Mouse (Mus musculus) forebrain, embryonic 10.5 days (tissue): Measurements from ENCODE around the gene Ugt1a9. TPM values are rescaled to one million over a fixed set of nuclear protein-coding genes. Genes with fewer than 3 reads are reported as not detected.

Experiments used
- DNase-seq: peaks from one replicate; pipeline ENCODE4 v3.0.0-alpha.2; 2017; ENCODE audit warnings: low spot score; ENCODE audit errors: extremely low spot score
- H3K27ac ChIP-seq: fragments of 300-500 bp; sonication (generic); 2 replicates; pipeline ENCODE4 v1.5.1; 2016; ENCODE audit warnings: mild to moderate bottlenecking
- H3K27me3 ChIP-seq: fragments of 300-500 bp; sonication (generic); 2 replicates; pipeline ENCODE4 v1.6.1; 2016; ENCODE audit warnings: mild to moderate bottlenecking; ENCODE audit not compliant: poor library complexity, severe bottlenecking
- H3K36me3 ChIP-seq: fragments of 300-500 bp; sonication (generic); replicated peaks from 2 replicates; pipeline ENCODE4 v1.6.1; 2016; ENCODE audit warnings: mild to moderate bottlenecking, moderate library complexity
- H3K4me1 ChIP-seq: fragments of 300-500 bp; sonication (generic); 2 replicates; pipeline ENCODE4 v1.6.1; 2016
- H3K4me3 ChIP-seq: fragments of 300-500 bp; sonication (generic); 2 replicates; pipeline ENCODE4 v1.5.1; 2016; ENCODE audit warnings: mild to moderate bottlenecking, moderate library complexity
- H3K9me3 ChIP-seq: fragments of 300-500 bp; sonication (generic); 2 replicates; pipeline ENCODE4 v1.6.1; 2016; ENCODE audit warnings: mild to moderate bottlenecking, moderate library complexity
- WGBS: fragments of 180-500 bp; shearing (Covaris S2); methylation state at CpG from one replicate; pipeline ENCODE4 v1.1.7; 2016; 5-methylcytosine and 5-hydroxymethylcytosine counted together
- polyA plus RNA-seq: library from polyadenylated mRNA; unstranded; fragments of >200 nt; fragmentation: Nextera tagmentation; extraction: Ambion mirVana; gene quantifications from 2 replicates; pipeline ENCODE4 v1.2.1, GENCODE M21; 2016

Ugt1a9 gene
- polyA plus RNA-seq, 1 experiment from 2014 or later, result not detected

DNA sequence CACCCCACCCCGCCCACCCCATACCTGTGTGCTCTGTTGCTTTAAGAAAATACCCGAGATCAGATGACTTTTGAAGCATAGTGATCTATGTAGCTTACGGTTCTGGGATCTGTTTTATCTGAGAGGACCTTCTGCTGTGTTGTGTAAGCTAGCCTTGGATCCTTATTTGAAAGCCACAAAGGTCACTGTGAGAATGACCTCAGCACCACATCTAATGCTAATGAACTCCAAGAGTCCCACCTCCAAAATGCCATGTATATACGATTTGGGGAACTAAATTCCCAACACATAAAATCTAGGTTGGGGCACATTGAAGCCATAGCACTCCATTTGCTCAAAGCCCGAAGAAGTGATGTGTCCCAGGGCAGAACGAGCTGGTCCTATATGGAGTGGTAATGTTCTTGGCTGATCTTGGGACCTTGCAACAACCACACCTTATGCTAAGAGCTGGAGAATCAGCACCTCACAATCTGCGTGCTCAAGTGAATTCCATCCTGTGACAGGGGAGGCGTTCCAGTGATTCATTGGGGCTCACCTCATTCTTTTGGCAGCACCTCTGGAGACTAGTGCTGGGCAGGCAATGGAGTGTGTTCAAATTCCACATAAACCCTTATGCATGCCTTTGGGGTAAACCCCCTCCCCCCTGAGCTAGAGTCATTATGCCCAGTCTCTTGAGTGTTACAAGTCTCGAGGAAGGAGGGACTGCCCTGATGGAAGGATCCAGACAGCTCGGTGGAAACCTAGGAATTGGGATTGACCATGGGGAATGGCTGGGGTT is 186.5 kb downstream of the Ugt1a9 start:
- Histone ChIP-seq H3K27me3 (no peaks in the 10 kb centered on the region), H3K4me1 (no peaks in the 10 kb centered on the region), H3K27ac (no peak overlapping the region), H3K9me3 (peaks cover 100% of the 10 kb centered on the region), H3K36me3 (peaks cover 29% of the 10 kb centered on the region), H3K4me3 (no peak overlapping the region)
- 82% methylated on average over 10 of the region's 10 CpGs for WGBS
- no peak for DNase-seq

DNA sequence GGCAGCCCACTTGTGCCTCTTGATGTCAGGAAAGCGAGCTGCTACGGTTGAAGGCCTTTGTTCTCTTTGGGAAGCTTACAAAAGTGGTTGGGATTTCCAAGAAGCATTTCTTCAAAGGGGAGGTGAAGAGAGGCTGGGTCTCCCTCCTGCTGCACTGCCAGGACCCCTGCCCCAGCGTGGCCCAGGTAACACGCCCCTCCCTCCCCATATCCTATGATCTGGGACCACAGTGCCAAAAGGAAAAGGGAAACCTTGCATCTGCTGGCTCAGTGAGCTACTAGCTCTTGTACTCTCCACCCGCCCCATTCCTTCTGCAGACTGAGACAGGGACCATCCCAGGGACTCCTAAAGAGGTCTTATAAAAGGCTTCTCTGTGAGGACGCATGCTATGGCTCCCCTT is 187.1 kb downstream of the Ugt1a9 start:
- 82% methylated on average over 6 of the region's 6 CpGs for WGBS
- Histone ChIP-seq H3K4me3 (no peak overlapping the region), H3K27me3 (no peaks in the 10 kb centered on the region), H3K27ac (no peak overlapping the region), H3K36me3 (peaks cover 35% of the 10 kb centered on the region), H3K9me3 (peaks cover 100% of the 10 kb centered on the region), H3K4me1 (no peaks in the 10 kb centered on the region)
- DNase-seq, result no peak

DNA sequence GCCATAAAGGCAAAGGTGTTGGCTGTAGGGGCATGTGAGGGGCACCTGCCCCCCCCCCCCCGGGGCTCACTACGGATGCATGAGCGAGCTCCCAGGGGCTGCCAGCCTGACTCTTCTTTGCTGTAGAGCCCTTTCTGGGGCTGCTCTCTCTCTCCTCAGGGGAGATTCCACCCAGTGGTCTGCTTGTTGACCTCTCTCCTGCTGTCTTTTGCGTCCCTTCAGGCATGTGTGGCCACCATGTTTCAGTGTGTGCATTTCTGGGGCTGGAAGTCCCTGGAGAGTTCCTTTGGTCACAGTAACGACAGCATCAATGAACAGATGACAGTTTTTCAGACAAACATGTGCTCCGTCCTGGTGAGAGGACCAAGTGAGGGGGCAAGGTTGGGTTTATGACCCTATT is 187.8 kb downstream of the Ugt1a9 start:
- no peaks in the 10 kb centered on the region for H3K4me1 ChIP-seq
- WGBS, result 73% methylated on average over 6 of the region's 6 CpGs
- no peaks in the 10 kb centered on the region for H3K27me3 ChIP-seq
- no peak overlapping the region for H3K4me3 ChIP-seq
- peaks cover 100% of the 10 kb centered on the region for H3K9me3 ChIP-seq
- no peak for DNase-seq
- H3K27ac ChIP-seq, result no peak overlapping the region
- H3K36me3 ChIP-seq, result peaks cover 42% of the 10 kb centered on the region

DNA sequence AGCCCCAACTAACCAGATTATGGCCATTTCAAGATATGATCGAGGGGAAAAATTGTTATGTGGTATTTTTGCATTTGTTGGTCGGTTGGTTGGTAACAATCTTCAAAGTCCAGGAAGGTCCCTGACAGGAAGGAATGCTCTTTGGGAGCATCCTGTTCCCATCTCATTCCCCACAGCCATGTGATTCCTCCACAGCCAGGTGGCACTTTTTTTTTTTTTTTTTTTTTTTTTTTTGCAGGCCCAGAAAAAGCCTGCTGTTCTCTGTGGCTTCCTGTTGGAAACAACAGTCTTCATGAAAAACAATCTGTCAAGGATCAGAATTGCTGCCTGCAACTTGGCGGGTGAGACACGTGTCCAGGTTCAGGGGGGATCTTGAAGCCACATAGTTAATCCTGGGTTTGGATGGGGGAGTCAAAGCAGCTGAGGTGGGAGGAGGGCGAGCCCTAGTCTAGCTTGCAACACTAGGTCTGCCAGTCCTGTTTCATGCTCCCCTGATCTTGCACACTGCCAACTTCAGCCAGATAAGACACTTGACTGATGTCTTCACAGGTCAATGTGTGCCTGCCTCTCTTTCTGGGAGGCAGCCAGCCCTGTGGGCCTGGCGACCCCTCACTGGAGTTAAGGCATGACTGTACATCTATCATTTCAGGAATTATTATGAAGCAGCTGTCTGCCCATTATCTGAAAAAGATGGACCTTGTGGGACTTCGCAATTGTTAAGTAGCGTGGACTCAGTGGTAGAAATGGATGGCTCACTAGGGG is 188.5 kb downstream of the Ugt1a9 start:
- Histone ChIP-seq H3K27ac (no peak overlapping the region), H3K4me3 (no peak overlapping the region), H3K36me3 (peaks cover 49% of the 10 kb centered on the region), H3K9me3 (peaks cover 100% of the 10 kb centered on the region), H3K4me1 (no peaks in the 10 kb centered on the region), H3K27me3 (no peaks in the 10 kb centered on the region)
- no peak for DNase-seq
- WGBS, result 80% methylated on average over 8 of the region's 8 CpGs

DNA sequence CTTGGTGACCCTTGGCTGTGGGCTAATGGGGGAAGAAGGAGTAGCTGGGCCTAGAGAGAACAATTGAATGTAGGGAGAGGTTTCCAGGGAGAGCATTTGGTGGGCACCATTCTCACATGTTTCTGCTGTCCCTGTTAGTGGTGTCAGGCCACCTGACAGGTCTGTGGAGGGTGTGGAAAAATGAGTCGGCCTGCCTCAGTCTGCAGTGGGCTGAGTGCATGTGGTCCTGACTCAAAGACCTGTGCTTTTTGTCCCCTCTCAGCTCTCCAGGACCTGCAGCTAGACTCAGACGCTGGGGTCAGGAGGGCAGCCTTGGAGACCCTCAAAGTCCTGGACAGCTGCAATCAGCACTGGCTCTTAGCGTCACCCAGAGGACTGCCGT is 189.0 kb downstream of the Ugt1a9 start:
- WGBS, result 81% methylated on average over 4 of the region's 4 CpGs
- no peaks in the 10 kb centered on the region for H3K4me1 ChIP-seq
- H3K4me3 ChIP-seq, result no peak overlapping the region
- no peak for DNase-seq
- H3K36me3 ChIP-seq, result peaks cover 54% of the 10 kb centered on the region
- H3K27ac ChIP-seq, result no peak overlapping the region
- H3K9me3 ChIP-seq, result peaks cover 100% of the 10 kb centered on the region
- no peaks in the 10 kb centered on the region for H3K27me3 ChIP-seq

DNA sequence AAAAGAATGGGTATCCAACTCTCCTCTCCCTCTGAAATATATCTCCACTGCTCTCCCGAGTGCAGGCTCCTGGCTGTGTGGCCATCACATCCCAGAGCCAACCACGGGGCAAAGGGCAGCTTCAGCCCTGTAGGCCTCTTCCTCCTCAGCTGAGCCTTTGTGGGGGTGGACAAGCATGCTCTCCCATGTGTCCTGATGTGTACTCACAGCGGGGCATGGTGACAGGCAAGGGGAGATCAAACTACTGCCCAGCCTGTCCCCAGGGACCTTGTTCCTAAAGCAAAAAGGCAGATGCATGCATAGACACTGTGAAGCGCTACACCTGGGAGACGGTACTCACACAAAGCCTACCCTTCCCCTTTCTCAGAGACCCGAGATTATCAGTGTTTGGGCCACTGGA is 189.5 kb downstream of the Ugt1a9 start:
- DNase-seq, result no peak
- 87% methylated on average over 6 of the region's 6 CpGs for WGBS
- peaks cover 59% of the 10 kb centered on the region for H3K36me3 ChIP-seq

DNA sequence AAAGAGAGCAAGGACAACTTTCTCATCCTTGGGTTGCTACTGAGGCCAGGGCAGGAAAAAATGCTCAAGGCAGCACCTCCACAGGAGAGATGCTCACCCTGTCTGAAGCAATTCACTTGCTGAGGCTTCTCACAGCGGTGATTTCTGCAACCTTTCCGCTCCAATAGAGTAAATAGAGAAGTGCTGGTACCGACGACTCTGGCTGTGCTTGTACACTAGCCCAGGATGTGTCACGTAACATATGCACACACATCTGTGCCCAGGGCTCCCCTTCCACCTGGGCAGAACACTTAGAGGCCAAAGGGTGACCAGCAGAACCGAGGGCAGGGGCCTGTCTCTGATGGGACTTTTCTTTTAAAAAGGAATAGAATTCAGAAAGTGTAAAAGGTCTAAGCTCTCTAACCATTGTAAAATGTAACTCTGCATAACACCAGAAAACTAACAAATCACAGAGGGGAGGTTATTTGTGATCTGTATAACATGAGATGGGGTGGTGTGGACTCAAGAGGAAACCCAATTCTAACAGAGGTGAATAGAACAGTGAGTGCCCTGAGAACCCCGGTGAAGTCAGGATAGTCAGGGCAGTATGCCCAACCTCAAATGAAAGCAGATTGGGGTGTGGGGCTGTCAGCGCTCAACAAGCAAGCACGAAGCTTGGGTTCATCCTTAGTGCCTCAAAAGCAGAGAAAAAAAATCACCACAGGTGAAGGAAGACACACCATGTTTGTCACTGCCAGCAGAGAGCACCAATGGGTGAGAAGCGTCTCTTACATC is 190.2 kb downstream of the Ugt1a9 start:
- H3K36me3 ChIP-seq, result peaks cover 66% of the 10 kb centered on the region
- no peak overlapping the region for H3K4me3 ChIP-seq
- H3K4me1 ChIP-seq, result no peaks in the 10 kb centered on the region
- peaks cover 100% of the 10 kb centered on the region for H3K9me3 ChIP-seq
- WGBS, result 86% methylated on average over 10 of the region's 10 CpGs
- no peak overlapping the region for H3K27ac ChIP-seq
- no peak for DNase-seq
- H3K27me3 ChIP-seq, result no peaks in the 10 kb centered on the region

More for the DNA sequence above, 189.5 kb downstream of the Ugt1a9 start:
- Histone ChIP-seq H3K27me3 (no peaks in the 10 kb centered on the region), H3K9me3 (peaks cover 100% of the 10 kb centered on the region), H3K27ac (no peak overlapping the region), H3K4me3 (no peak overlapping the region), H3K4me1 (no peaks in the 10 kb centered on the region)

DNA sequence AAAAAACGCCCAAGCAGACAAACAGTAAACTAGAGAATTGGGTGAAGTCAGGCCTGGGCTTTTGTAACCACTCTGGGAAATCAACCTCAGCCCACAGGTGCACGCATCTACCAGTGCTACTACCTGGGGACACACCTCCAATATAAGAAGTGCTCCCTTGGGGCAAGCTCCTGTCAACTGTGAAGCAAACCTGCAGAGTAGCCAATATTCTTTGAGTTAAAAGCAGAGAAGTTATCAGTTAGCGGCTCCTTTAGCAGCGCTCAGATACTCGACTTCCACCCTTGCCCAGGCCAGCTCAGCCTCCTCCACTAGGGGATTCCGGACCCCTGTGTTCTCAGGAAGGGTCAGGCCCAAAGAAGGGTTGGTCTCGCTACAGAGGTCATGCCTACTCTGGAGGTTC is 191.1 kb downstream of the Ugt1a9 start:
- no peaks in the 10 kb centered on the region for H3K4me1 ChIP-seq
- H3K27me3 ChIP-seq, result no peaks in the 10 kb centered on the region
- peaks cover 99% of the 10 kb centered on the region for H3K9me3 ChIP-seq
- peaks cover 75% of the 10 kb centered on the region for H3K36me3 ChIP-seq
- WGBS, result 89% methylated on average over 7 of the region's 7 CpGs
- no peak for DNase-seq
- no peak overlapping the region for H3K27ac ChIP-seq
- H3K4me3 ChIP-seq, result no peak overlapping the region

DNA sequence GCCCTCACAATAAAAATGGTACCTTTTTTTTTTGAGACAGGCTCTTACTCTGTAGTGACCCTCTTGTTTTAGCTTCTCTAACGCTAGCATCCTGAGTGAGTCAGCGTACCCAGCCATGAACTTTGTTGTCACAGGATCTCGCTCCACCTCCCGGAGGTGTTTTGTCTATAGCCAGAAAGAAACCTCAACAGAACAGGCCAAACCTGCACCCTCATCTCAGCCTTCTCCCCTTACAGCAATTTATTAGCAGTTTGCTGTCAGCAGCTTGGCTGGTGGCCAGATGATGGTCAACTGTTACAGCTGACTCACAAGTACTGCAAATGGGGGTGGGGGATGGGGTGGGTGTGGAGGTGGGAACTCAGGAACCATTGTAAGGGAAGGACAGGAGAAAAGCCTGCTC is 191.7 kb downstream of the Ugt1a9 start:
- no peak for DNase-seq
- H3K27ac ChIP-seq, result no peak overlapping the region
- H3K36me3 ChIP-seq, result peaks cover 80% of the 10 kb centered on the region
- no peak overlapping the region for H3K4me3 ChIP-seq
- H3K4me1 ChIP-seq, result no peaks in the 10 kb centered on the region
- H3K9me3 ChIP-seq, result peaks cover 99% of the 10 kb centered on the region
- H3K27me3 ChIP-seq, result no peaks in the 10 kb centered on the region
- WGBS, result 89% methylated on average over 4 of the region's 4 CpGs

DNA sequence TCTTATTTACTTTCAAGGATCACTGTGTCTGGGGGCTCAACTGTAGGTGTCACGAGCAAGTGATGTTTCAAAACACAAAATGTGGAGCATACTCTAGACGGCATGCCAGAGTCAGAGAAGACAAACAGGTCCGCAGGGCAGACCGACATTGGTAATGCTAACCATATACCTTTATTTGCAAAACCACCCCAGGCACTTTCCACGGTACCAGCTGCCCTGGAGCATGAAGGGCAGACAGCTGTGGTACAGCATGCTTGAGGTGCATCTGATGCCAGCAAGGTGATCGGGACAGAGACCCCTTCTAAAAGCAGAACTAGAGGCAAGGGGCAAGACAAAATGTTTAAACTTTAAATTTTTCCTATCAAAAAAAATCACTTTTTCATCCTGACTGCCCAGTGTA is 192.4 kb downstream of the Ugt1a9 start:
- Histone ChIP-seq H3K4me3 (no peak overlapping the region), H3K4me1 (no peaks in the 10 kb centered on the region), H3K36me3 (peaks cover 88% of the 10 kb centered on the region), H3K9me3 (peaks cover 99% of the 10 kb centered on the region), H3K27ac (no peak overlapping the region), H3K27me3 (no peaks in the 10 kb centered on the region)
- no peak for DNase-seq
- WGBS, result 78% methylated on average over 6 of the region's 6 CpGs

DNA sequence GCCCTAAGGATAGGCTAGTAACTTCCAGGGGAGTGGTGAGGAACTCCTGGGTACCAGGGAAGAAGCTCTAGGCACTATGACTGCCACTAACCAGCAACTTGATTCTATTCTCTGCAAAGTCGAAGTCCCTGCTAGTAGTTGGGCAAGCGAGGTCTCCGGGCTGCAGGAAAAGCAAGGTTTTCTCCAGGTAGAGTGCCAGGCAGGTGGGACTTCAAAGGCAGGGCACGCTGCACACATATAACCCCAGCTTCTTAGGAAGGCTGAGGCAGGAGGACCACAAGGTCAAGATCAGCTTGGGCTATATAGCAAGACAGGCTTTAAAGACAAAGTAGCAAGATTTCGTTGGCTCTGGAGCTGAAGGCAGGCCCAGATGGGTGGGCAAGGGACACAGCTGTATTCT is 193.2 kb downstream of the Ugt1a9 start:
- Histone ChIP-seq H3K4me1 (no peaks in the 10 kb centered on the region), H3K9me3 (peaks cover 96% of the 10 kb centered on the region), H3K4me3 (no peak overlapping the region), H3K27me3 (no peaks in the 10 kb centered on the region), H3K27ac (no peak overlapping the region), H3K36me3 (peaks cover 96% of the 10 kb centered on the region)
- DNase-seq, result no peak
- 90% methylated on average over 5 of the region's 5 CpGs for WGBS

DNA sequence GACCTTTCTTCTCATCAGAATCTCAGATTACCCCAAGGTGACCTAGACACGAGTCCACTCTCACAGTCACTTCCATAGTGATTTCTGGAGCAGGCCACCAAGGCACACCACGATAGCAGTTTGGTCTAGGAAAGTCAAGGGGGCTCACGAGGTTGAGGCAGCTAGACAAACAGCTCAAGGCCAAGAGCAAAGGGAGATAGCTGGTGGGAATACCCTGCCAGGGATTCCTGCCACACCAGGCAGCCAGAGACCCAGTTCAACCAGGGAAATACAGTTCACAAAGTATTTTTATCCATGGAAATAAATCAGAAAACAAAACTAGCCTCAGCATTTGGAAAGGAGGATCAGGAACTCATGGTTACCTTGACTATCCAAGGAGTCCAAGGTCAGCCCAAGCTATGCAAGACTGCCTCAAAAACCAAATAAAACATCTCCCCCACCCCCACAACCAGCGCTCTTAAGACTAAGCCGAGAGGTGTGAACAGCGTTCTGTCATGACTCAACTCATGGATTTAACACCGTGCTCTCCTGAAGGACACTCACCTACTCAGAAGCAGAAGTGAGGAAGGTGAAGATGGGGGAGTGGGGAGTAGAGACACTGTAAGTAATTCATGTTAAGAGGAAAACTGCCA is 193.8 kb downstream of the Ugt1a9 start:
- Histone ChIP-seq H3K27me3 (no peaks in the 10 kb centered on the region), H3K4me3 (no peak overlapping the region), H3K9me3 (peaks cover 93% of the 10 kb centered on the region), H3K27ac (no peak overlapping the region), H3K36me3 (peaks cover 100% of the 10 kb centered on the region), H3K4me1 (no peaks in the 10 kb centered on the region)
- no peak for DNase-seq
- WGBS, result 89% methylated on average over 7 of the region's 7 CpGs
